Mouse (Mus musculus): ENCODE measurements around the gene Col5a3. TPM values are rescaled to one million over a fixed set of nuclear protein-coding genes. Genes with fewer than 3 reads are reported as not detected.

The Col5a3 gene
- polyA plus RNA-seq, 1 experiment = 1.4 TPM

DNA sequence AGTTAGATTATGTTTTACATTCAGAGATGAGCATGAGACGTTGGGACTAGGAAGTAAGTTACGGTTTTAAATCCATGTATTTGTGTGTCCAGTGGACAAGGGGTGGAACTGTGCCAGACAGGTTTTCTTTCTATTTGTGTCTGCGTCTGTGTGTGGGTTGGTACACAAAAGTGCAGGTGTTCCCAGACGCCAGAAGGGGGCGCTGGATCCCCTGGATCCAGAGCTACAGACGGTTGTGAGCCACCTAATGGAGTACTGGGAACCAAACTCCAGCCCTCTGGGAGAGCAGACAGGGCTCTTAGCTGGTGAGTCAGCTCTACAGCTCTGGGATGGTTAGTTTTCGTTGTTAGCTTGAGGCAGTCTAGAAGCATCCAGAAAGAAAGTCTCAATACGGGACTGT, 26.9 kb downstream of the Col5a3 start:
- DNase-seq (ENCODE audit: low read depth in 1 of 2, low spot score in 2 of 2) = no peak
- no peaks in the 10 kb centered on the region for H3K27me3 ChIP-seq (ENCODE audit: control insufficient read depth, insufficient read depth, low read length)
- no peaks in the 10 kb centered on the region for H3K36me3 ChIP-seq (ENCODE audit: control insufficient read depth, insufficient read depth, low read length)
- no peak overlapping the region for H3K27ac ChIP-seq (ENCODE audit: insufficient read depth, low read length)
- no peaks in the 10 kb centered on the region for H3K4me1 ChIP-seq (ENCODE audit: control insufficient read depth, insufficient read depth, insufficient read length)
- TF ChIP-seq POLR2A (IDR thresholded peaks at IDR 0.05; ENCODE audit: low read depth, low read length) (no peak), CTCF (IDR thresholded peaks at IDR 0.05; ENCODE audit: extremely low read depth, insufficient read depth, insufficient read length, insufficient replicate concordance) (no peak)
- whole genome bisulfite sequencing = 83% methylated on average over 8 of the region's 8 CpGs
- H3K4me3 ChIP-seq (ENCODE audit: extremely low read depth, insufficient read depth, insufficient read length) = no peak overlapping the region

DNA sequence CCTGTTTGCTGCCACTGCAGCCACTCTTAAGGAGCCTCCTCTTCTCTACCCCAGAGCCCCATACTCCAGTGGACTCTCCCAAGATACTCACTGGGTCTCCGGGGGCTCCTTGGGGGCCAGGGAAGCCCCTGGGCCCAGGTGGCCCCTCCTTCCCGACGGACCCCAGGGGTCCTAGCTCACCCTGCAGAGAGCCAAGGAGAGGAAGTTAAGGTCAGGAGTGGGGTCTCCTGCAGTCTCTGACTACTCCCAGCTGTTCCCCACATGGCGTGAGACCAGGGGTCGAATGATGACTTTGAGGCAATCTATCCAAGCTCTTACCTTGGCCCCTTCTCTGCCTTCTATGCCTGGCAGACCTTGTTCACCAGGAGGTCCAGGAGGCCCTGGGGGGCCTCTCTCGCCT, 29.8 kb downstream of the Col5a3 start:
- H3K4me1 ChIP-seq (ENCODE audit: control insufficient read depth, insufficient read depth, insufficient read length) = no peaks in the 10 kb centered on the region
- no peak for DNase-seq (ENCODE audit: low read depth in 1 of 2, low spot score in 2 of 2)
- no peak overlapping the region for H3K27ac ChIP-seq (ENCODE audit: insufficient read depth, low read length)
- H3K4me3 ChIP-seq (ENCODE audit: extremely low read depth, insufficient read depth, insufficient read length) = no peak overlapping the region
- TF ChIP-seq POLR2A (IDR thresholded peaks at IDR 0.05; ENCODE audit: low read depth, low read length) (no peak), CTCF (IDR thresholded peaks at IDR 0.05; ENCODE audit: extremely low read depth, insufficient read depth, insufficient read length, insufficient replicate concordance) (no peak)
- H3K27me3 ChIP-seq (ENCODE audit: control insufficient read depth, insufficient read depth, low read length) = no peaks in the 10 kb centered on the region
- H3K36me3 ChIP-seq (ENCODE audit: control insufficient read depth, insufficient read depth, low read length) = no peaks in the 10 kb centered on the region
- WGBS = 79% methylated on average over 6 of the region's 6 CpGs

GRCm38 (mm10) chr9:20781286-20781685, 33.6 kb downstream of the Col5a3 start:
- no peaks in the 10 kb centered on the region for H3K36me3 ChIP-seq (ENCODE audit: control insufficient read depth, insufficient read depth, low read length)
- H3K4me3 ChIP-seq (ENCODE audit: extremely low read depth, insufficient read depth, insufficient read length) = no peak overlapping the region
- H3K4me1 ChIP-seq (ENCODE audit: control insufficient read depth, insufficient read depth, insufficient read length) = no peaks in the 10 kb centered on the region
- no peak overlapping the region for H3K27ac ChIP-seq (ENCODE audit: insufficient read depth, low read length)
- WGBS = 85% methylated on average over 3 of the region's 3 CpGs
- no peak for DNase-seq (ENCODE audit: low read depth in 1 of 2, low spot score in 2 of 2)
- no peak for TF ChIP-seq CTCF (IDR thresholded peaks at IDR 0.05; ENCODE audit: extremely low read depth, insufficient read depth, insufficient read length, insufficient replicate concordance)
- TF ChIP-seq POLR2A (IDR thresholded peaks at IDR 0.05; ENCODE audit: low read depth, low read length) = no peak
- H3K27me3 ChIP-seq (ENCODE audit: control insufficient read depth, insufficient read depth, low read length) = no peaks in the 10 kb centered on the region

DNA sequence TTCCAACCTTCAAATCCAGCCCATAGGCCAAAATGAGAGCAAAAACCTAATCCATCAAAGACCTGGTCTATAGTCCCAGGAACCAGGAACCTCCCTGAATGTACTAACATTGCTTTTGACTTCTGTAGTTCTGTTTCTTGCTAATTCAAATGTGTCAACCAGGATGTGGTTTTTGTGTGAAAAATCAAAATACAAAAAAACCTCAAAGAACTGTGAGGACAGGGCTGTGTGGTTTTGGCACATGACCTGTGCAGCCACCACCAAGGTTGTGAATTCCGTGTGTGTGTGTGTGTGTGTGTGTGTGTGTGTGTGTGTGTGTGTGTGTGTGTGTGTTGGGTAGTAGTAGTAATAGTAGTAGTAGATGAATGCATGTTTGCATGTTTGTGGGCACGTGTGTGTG, 49.6 kb downstream of the Col5a3 start:
- H3K4me3 ChIP-seq (ENCODE audit: extremely low read depth, insufficient read depth, insufficient read length) = no peak overlapping the region
- H3K27ac ChIP-seq (ENCODE audit: insufficient read depth, low read length) = no peak overlapping the region
- H3K4me1 ChIP-seq (ENCODE audit: control insufficient read depth, insufficient read depth, insufficient read length) = peaks cover 4% of the 10 kb centered on the region; the same call in 1 of the 2 replicates
- TF ChIP-seq POLR2A (IDR thresholded peaks at IDR 0.05; ENCODE audit: low read depth, low read length) = no peak
- TF ChIP-seq CTCF (IDR thresholded peaks at IDR 0.05; ENCODE audit: extremely low read depth, insufficient read depth, insufficient read length, insufficient replicate concordance) = no peak
- WGBS = 0% methylated on average over 2 of the region's 2 CpGs
- DNase-seq (ENCODE audit: low read depth in 1 of 2, low spot score in 2 of 2) = peak in 1 of 2 experiments; percentile 56
- no peaks in the 10 kb centered on the region for H3K27me3 ChIP-seq (ENCODE audit: control insufficient read depth, insufficient read depth, low read length)
- no peaks in the 10 kb centered on the region for H3K36me3 ChIP-seq (ENCODE audit: control insufficient read depth, insufficient read depth, low read length)

DNA sequence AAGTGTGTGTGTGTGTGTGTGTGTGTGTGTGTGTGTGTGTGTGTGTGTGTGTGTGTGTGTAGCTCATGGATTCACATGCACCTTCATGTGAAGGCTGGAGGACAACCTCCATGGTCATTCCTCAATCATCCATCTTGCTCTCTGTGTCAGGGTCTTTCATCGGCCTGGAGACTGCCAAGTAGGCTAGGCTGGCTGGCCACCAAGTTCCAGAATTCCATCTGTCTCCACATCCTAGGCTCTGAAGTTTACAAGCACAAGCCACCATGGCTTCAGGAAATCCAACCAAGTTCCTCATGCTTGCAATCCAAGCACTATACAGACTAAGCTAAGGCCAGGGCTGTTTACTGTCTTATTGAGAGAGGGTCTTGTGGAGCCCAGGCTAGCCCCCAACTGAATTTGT, 51.8 kb downstream of the Col5a3 start:
- no peak overlapping the region for H3K27ac ChIP-seq (ENCODE audit: insufficient read depth, low read length)
- H3K36me3 ChIP-seq (ENCODE audit: control insufficient read depth, insufficient read depth, low read length) = no peaks in the 10 kb centered on the region
- no peak for DNase-seq (ENCODE audit: low read depth in 1 of 2, low spot score in 2 of 2)
- peaks cover 4% of the 10 kb centered on the region; the same call in 1 of the 2 replicates for H3K4me1 ChIP-seq (ENCODE audit: control insufficient read depth, insufficient read depth, insufficient read length)
- 93% methylated on average over 1 of the region's 1 CpGs for WGBS
- no peak overlapping the region for H3K4me3 ChIP-seq (ENCODE audit: extremely low read depth, insufficient read depth, insufficient read length)
- H3K27me3 ChIP-seq (ENCODE audit: control insufficient read depth, insufficient read depth, low read length) = no peaks in the 10 kb centered on the region
- TF ChIP-seq POLR2A (IDR thresholded peaks at IDR 0.05; ENCODE audit: low read depth, low read length) (no peak), CTCF (IDR thresholded peaks at IDR 0.05; ENCODE audit: extremely low read depth, insufficient read depth, insufficient read length, insufficient replicate concordance) (no peak)

DNA sequence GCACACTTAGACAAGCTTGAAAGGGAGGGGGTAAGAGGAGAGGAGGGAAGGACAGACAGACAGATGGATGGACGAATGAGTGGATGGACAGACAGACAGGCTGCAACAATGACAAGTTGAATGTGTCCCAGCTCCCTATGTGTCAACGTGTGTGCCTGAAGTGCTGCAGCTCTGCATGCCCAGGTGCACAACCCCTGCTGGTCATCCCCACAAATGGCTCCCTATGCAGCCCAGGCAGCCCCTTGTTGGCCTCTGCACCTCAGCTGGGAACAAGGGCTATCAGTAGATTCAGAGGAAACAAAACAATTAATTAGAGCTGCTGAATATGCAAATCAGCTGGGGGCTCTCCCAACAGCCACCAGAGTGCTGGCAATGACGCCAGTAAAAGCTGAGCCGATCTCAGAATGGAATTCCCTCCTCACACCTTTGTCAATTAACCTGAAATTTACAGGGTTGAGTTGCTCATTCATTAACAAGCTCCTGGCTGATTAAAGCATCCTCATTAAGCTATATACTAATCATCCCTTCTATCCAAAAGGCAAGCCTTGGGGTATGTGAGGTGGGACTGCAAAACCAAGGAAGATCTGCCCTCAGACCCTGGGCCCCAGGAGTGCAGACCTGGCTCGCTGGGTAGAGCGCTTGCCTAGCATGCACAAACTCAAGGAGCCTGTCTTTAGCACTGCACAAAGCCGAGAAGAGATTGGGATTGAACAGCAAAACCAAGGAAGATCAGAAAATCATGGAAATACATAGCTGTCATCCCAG, 52.5 kb downstream of the Col5a3 start:
- Histone ChIP-seq H3K27ac (ENCODE audit: insufficient read depth, low read length) (no peak overlapping the region), H3K36me3 (ENCODE audit: control insufficient read depth, insufficient read depth, low read length) (no peaks in the 10 kb centered on the region), H3K27me3 (ENCODE audit: control insufficient read depth, insufficient read depth, low read length) (no peaks in the 10 kb centered on the region), H3K4me3 (ENCODE audit: extremely low read depth, insufficient read depth, insufficient read length) (no peak overlapping the region), H3K4me1 (ENCODE audit: control insufficient read depth, insufficient read depth, insufficient read length) (peaks cover 4% of the 10 kb centered on the region; the same call in 1 of the 2 replicates)
- TF ChIP-seq POLR2A (IDR thresholded peaks at IDR 0.05; ENCODE audit: low read depth, low read length) = no peak
- TF ChIP-seq CTCF (IDR thresholded peaks at IDR 0.05; ENCODE audit: extremely low read depth, insufficient read depth, insufficient read length, insufficient replicate concordance) = no peak
- DNase-seq (ENCODE audit: low read depth in 1 of 2, low spot score in 2 of 2) = no peak
- WGBS = 64% methylated on average over 7 of the region's 7 CpGs

DNA sequence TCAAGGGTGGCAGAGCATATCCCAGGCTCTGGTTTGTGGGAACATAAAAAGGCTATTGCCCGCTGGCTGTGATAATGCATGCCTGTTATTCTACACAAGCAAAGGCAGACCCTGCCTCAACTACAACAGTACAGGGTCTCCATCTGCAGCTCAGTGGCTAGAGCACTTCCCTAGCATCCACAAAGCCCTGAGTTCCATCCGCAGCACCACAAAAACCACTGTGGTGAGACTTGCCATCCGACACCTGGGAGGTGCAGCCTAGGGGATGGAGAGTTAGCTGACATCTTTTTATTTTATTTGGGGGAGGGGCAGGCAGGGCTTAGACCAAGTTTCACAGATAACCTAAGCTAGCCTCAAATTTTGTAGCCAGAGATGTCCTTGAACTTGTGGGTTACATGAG, 53.5 kb downstream of the Col5a3 start:
- Histone ChIP-seq H3K27ac (ENCODE audit: insufficient read depth, low read length) (no peak overlapping the region), H3K4me1 (ENCODE audit: control insufficient read depth, insufficient read depth, insufficient read length) (peaks cover 4% of the 10 kb centered on the region; the same call in 1 of the 2 replicates), H3K36me3 (ENCODE audit: control insufficient read depth, insufficient read depth, low read length) (no peaks in the 10 kb centered on the region), H3K4me3 (ENCODE audit: extremely low read depth, insufficient read depth, insufficient read length) (no peak overlapping the region), H3K27me3 (ENCODE audit: control insufficient read depth, insufficient read depth, low read length) (no peaks in the 10 kb centered on the region)
- TF ChIP-seq POLR2A (IDR thresholded peaks at IDR 0.05; ENCODE audit: low read depth, low read length) (no peak), CTCF (IDR thresholded peaks at IDR 0.05; ENCODE audit: extremely low read depth, insufficient read depth, insufficient read length, insufficient replicate concordance) (no peak)
- no peak for DNase-seq (ENCODE audit: low read depth in 1 of 2, low spot score in 2 of 2)
- WGBS = 62% methylated on average over 3 of the region's 3 CpGs
